Mouse (Mus musculus): Measurements from ENCODE around the gene Zfp946. TPM values are rescaled to one million over a fixed set of nuclear protein-coding genes. Genes with fewer than 3 reads are reported as not detected.

The Zfp946 gene
- total RNA-seq (2021) (1 to 10 TPM; 7.1 to 7.8 TPM), polyA plus RNA-seq (2012; rRNA removed) (2.8 and 3.2 TPM in 2 replicates)
- long read RNA-seq, partial matches to known transcripts: 0 of 2 reads
- long read RNA-seq, other reads (novel, unspliced or antisense): 1 of 2 reads

DNA sequence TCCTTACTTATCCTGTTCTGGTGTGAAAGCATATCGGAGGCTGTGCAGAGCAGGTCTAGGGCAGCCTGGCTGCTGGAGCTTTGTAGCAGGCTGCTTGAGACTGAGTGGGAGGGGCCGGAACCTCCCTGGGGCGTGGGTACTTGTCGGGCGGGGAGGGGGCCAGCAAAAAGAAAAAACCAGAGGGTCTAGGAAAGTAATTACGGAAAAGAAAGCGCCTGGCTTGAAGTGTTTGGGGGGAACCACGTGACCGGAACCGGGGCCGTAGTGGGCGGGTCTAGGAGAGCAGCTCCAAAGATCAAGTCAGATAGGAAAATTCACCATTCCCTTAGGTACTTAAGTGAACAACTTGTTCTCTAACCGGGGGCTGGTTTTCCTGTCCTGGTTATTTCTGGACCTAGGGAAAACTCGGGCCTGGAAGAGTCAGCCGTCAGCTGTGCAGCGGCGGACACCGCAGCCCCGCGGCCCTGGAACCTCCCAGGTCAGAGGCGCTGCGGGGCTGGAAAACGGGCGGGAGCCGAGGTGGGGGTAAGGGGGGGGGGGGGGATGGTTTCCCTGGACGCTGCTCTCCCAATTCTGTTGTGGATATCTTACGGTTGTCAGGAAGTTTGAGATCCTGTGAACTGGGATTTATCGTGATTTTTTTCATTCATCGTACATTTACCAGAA lies at the start of gene Zfp946:
Zfp946 (plus strand) TSS at position 271 of the 666 bp plus-strand sequence.
- DNase-seq: peak; percentile 91

- DNase-seq: peak; percentile 37
Observed at GRCm38 (mm10) chr17:22410756-22411155, 13.3 kb upstream of the Zfp946 start.

DNA sequence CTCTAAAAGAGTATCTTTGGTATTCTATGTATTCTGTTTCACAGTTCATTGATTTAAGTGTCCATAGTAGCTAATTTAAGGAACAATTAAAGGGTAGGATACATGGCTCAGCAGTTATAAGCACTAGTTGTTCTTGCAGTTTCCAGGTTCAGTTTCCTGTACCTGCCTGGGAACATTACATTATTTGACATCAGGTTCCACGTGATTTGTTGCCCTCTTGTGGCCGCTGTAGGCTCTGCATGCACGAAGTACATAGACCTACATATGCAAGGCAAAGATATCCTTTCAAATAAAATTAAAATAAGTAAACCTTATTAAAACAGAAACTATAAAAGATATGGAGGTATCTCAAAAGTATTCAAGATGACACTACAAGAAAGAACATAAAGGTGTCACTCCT lies 6.5 kb upstream of the Zfp946 start:
- peak; percentile 47 for DNase-seq

- DNase-seq: peak; percentile 5
Observed at GRCm38 (mm10) chr17:22424636-22425354, 773 bp downstream of the Zfp946 start.

- no peak for DNase-seq
Observed at GRCm38 (mm10) chr17:22447684-22448083, 23.7 kb downstream of the Zfp946 start.

DNA sequence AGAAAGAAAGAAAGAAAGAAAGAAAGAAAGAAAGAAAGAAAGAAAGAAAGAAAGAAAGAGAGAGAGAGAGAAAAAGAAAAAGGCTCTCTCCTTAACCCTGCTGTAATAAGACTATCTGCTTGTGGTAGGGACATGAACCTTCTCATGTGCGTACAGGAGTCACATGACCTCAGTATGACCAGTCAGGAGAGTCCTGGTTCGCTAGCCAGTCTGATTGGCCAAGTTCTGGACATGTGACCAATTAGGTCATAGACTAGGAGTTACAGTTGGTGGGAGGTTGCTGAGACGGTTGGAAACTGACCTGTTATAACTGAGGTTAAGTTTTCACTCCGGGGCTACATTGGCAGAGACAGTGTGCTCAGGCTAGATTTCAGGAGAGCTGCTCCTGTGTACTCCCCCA lies 73.1 kb downstream of the Zfp946 start:
- DNase-seq: no peak

Other genes with a start within 250 kb of the Zfp946 start
- gene Zfp994, start 198.6 kb upstream of the Zfp946 start, total RNA-seq (2021): 1 to 10 TPM; 4.0 to 4.6 TPM
- gene Zfp994, start 198.6 kb upstream of the Zfp946 start, polyA plus RNA-seq (2012; rRNA removed): 0.02 and 0.03 TPM in 2 replicates
- gene CT030661.1, start 109.4 kb upstream of the Zfp946 start, total RNA-seq (2021): 1 to 10 TPM; 9.3 to 9.5 TPM
- gene CT030661.1, start 109.4 kb upstream of the Zfp946 start, polyA plus RNA-seq (2012; rRNA removed): 0.08 and 0.09 TPM in 2 replicates
- 1 to 10 TPM; 7.7 to 7.8 TPM for gene Zfp944, start 62.8 kb upstream of the Zfp946 start, total RNA-seq (2021)
- gene Zfp944, start 62.8 kb upstream of the Zfp946 start, polyA plus RNA-seq (2012; rRNA removed): 2.8 and 2.9 TPM in 2 replicates
- 1 to 10 TPM; 9.3 to 9.9 TPM for gene Zfp758, start 62.8 kb upstream of the Zfp946 start, total RNA-seq (2021)
- gene Zfp758, start 62.8 kb upstream of the Zfp946 start, polyA plus RNA-seq (2012; rRNA removed): 0.40 and 0.67 TPM in 2 replicates
- not detected for gene Vmn2r111, start 149.3 kb downstream of the Zfp946 start, total RNA-seq (2021)
- not detected in 2 replicates for gene Vmn2r111, start 149.3 kb downstream of the Zfp946 start, polyA plus RNA-seq (2012; rRNA removed)
- gene Vmn2r112, start 176.7 kb downstream of the Zfp946 start, total RNA-seq (2021): not detected
- not detected in 2 replicates for gene Vmn2r112, start 176.7 kb downstream of the Zfp946 start, polyA plus RNA-seq (2012; rRNA removed)